Mouse (Mus musculus) neural tube, embryonic 11.5 days (tissue): ENCODE results near the gene Slc27a5. TPM values are rescaled to one million over a fixed set of nuclear protein-coding genes. Genes with fewer than 3 reads are reported as not detected.

ENCODE experiments used
- ATAC-seq: fragments of 200-750 bp; cut with Nextera tagmentation; 2 replicates; pipeline ENCODE4 v1.8.0; 2017; ENCODE audit warnings: moderate number of reproducible peaks, mild to moderate bottlenecking, moderate TSS enrichment, moderate library complexity; ENCODE audit not compliant: insufficient read depth, low FRiP score, low TSS enrichment
- DNase-seq: peaks from one replicate; pipeline ENCODE4 v3.0.0-alpha.2; 2015; ENCODE audit warnings: low spot score
- H3K27ac ChIP-seq: fragments of 300-500 bp; sonication (generic); 2 replicates; pipeline ENCODE4 v1.5.1; 2014; ENCODE audit warnings: low read depth, mild to moderate bottlenecking, low read length
- H3K27me3 ChIP-seq: fragments of 300-500 bp; sonication (generic); 2 replicates; pipeline ENCODE4 v1.6.1; 2014; ENCODE audit warnings: mild to moderate bottlenecking, low read length, mixed read lengths; ENCODE audit not compliant: control insufficient read depth, insufficient read depth
- H3K36me3 ChIP-seq: fragments of 300-500 bp; sonication (generic); 2 replicates; pipeline ENCODE4 v1.6.1; 2014; ENCODE audit warnings: mild to moderate bottlenecking, low read length, moderate library complexity, mixed read lengths; ENCODE audit not compliant: control insufficient read depth, insufficient read depth
- H3K4me1 ChIP-seq: fragments of 300-500 bp; sonication (generic); 2 replicates; pipeline ENCODE4 v1.6.1; 2014; ENCODE audit warnings: low read length, mixed read lengths; ENCODE audit not compliant: control insufficient read depth, insufficient read depth
- H3K4me2 ChIP-seq: fragments of 300-500 bp; sonication (generic); 2 replicates; pipeline ENCODE4 v1.6.1; 2014; ENCODE audit warnings: low read depth, mild to moderate bottlenecking, moderate library complexity
- H3K4me3 ChIP-seq: fragments of 300-500 bp; sonication (generic); 2 replicates; pipeline ENCODE4 v1.5.1; 2014; ENCODE audit warnings: low read depth, low read length
- H3K9ac ChIP-seq: fragments of 300-500 bp; sonication (generic); 2 replicates; pipeline ENCODE4 v1.6.1; 2014; ENCODE audit warnings: mild to moderate bottlenecking, low read length
- H3K9me3 ChIP-seq: fragments of 300-500 bp; sonication (generic); 2 replicates; pipeline ENCODE4 v1.6.1; 2016; ENCODE audit warnings: low read length; ENCODE audit not compliant: control insufficient read depth
- WGBS: fragments of 180-500 bp; shearing (Covaris S2); extraction: QIAGEN DNeasy Blood & Tissue Kit; methylation state at CpG from one replicate; pipeline ENCODE4 v1.1.7; 2014; 5-methylcytosine and 5-hydroxymethylcytosine counted together
- polyA plus RNA-seq: library from polyadenylated mRNA; unstranded; fragments of >200 nt; fragmentation: Nextera tagmentation; extraction: Ambion mirVana; gene quantifications from 2 replicates; pipeline ENCODE4 v1.2.1, GENCODE M21; 2014

Gene Slc27a5
- polyA plus RNA-seq, 1 experiment from 2014 or later = not detected

- peak within 1 kb of the TSS; percentile 79 for H3K9ac ChIP-seq
- ATAC-seq (peak; percentile 94), DNase-seq (peak; percentile 85)
- H3K4me1 ChIP-seq = peaks cover 19% of the 10 kb centered on the region
- WGBS = under 1% methylated on average over 23 of the region's 23 CpGs
- H3K4me3 ChIP-seq = peak within 1 kb of the TSS; percentile 70
- H3K9me3 ChIP-seq = no peaks in the 10 kb centered on the region
- peaks cover 1% of the 10 kb centered on the region for H3K36me3 ChIP-seq
- H3K27me3 ChIP-seq = no peaks in the 10 kb centered on the region
- peak within 1 kb of the TSS; percentile 69 for H3K27ac ChIP-seq
- peak within 1 kb of the TSS; percentile 96 for H3K4me2 ChIP-seq
These were observed 32.3 kb downstream of the Slc27a5 start, which contains the start of gene Zfp324 for GRCm38 (mm10) chr7:12965678-12966091. Gene Zfp324 (plus strand): TSS chr7:12965838.

GRCm38 (mm10) chr7:12961511-12962141 lies 36.4 kb downstream of the Slc27a5 start:
- H3K27me3 ChIP-seq = no peaks in the 10 kb centered on the region
- H3K36me3 ChIP-seq = no peaks in the 10 kb centered on the region
- no peaks in the 10 kb centered on the region for H3K9me3 ChIP-seq
- DNase-seq (peak; percentile 76), ATAC-seq (peak; percentile 77)
- H3K4me2 ChIP-seq = peak overlapping the region; percentile 66
- peaks cover 12% of the 10 kb centered on the region for H3K4me1 ChIP-seq
- H3K9ac ChIP-seq = peak overlapping the region; percentile 61
- H3K4me3 ChIP-seq = peak overlapping the region; percentile 47
- 4% methylated on average over 29 of the region's 29 CpGs for WGBS
- peak overlapping the region; percentile 42; the same call in 1 of the 2 replicates for H3K27ac ChIP-seq

GRCm38 (mm10) chr7:12959718-12960117 lies 38.3 kb downstream of the Slc27a5 start:
- Histone ChIP-seq H3K36me3 (no peaks in the 10 kb centered on the region), H3K27me3 (no peaks in the 10 kb centered on the region), H3K4me2 (no peak overlapping the region), H3K4me3 (no peak overlapping the region), H3K4me1 (0 out of 2 replicates have a peak, but pooled peaks cover 5% of the 10 kb centered on the region), H3K9ac (no peak overlapping the region), H3K9me3 (no peaks in the 10 kb centered on the region), H3K27ac (no peak overlapping the region)
- no peak for DNase-seq
- 19% methylated on average over 4 of the region's 4 CpGs for WGBS
- ATAC-seq = no peak

- no peak overlapping the region for H3K4me3 ChIP-seq
- no peak overlapping the region for H3K27ac ChIP-seq
- 80% methylated on average over 4 of the region's 4 CpGs for WGBS
- ATAC-seq (no peak), DNase-seq (no peak)
- no peak overlapping the region for H3K9ac ChIP-seq
- no peaks in the 10 kb centered on the region for H3K36me3 ChIP-seq
- 0 out of 2 replicates have a peak, but pooled peaks cover 5% of the 10 kb centered on the region for H3K4me1 ChIP-seq
- H3K9me3 ChIP-seq = no peaks in the 10 kb centered on the region
- no peaks in the 10 kb centered on the region for H3K27me3 ChIP-seq
- no peak overlapping the region for H3K4me2 ChIP-seq
These were observed 39.0 kb downstream of the Slc27a5 start for GRCm38 (mm10) chr7:12958948-12959347.

GRCm38 (mm10) chr7:12957511-12957910 lies 40.5 kb downstream of the Slc27a5 start:
- ATAC-seq = no peak
- Histone ChIP-seq H3K4me2 (no peak overlapping the region), H3K36me3 (no peaks in the 10 kb centered on the region), H3K27ac (no peak overlapping the region), H3K9ac (no peak overlapping the region), H3K9me3 (no peaks in the 10 kb centered on the region), H3K4me3 (no peak overlapping the region), H3K27me3 (no peaks in the 10 kb centered on the region), H3K4me1 (0 out of 2 replicates have a peak, but pooled peaks cover 5% of the 10 kb centered on the region)
- DNase-seq = no peak
- 80% methylated on average over 5 of the region's 5 CpGs for WGBS

- Histone ChIP-seq H3K27ac (no peak overlapping the region), H3K4me1 (no peaks in the 10 kb centered on the region), H3K4me3 (no peak overlapping the region), H3K9ac (no peak overlapping the region), H3K9me3 (no peaks in the 10 kb centered on the region), H3K4me2 (no peak overlapping the region), H3K27me3 (no peaks in the 10 kb centered on the region), H3K36me3 (no peaks in the 10 kb centered on the region)
- DNase-seq (no peak), ATAC-seq (no peak)
- WGBS = 64% methylated on average over 3 of the region's 3 CpGs
These were observed 43.1 kb downstream of the Slc27a5 start for GRCm38 (mm10) chr7:12954896-12955295.

GRCm38 (mm10) chr7:12949872-12950229 lies 48.1 kb downstream of the Slc27a5 start:
- WGBS = 7% methylated on average over 16 of the region's 16 CpGs
- H3K4me2 ChIP-seq = peak overlapping the region; percentile 77
- ATAC-seq (no peak; the same call in 1 of the 2 replicates), DNase-seq (no peak)
- H3K36me3 ChIP-seq = no peaks in the 10 kb centered on the region
- H3K4me3 ChIP-seq = peak overlapping the region; percentile 41
- no peaks in the 10 kb centered on the region for H3K4me1 ChIP-seq
- peak overlapping the region; percentile 81 for H3K27ac ChIP-seq
- no peaks in the 10 kb centered on the region for H3K9me3 ChIP-seq
- peak overlapping the region; percentile 61 for H3K9ac ChIP-seq
- no peaks in the 10 kb centered on the region for H3K27me3 ChIP-seq

- Histone ChIP-seq H3K4me2 (peak overlapping the region; percentile 77), H3K9ac (peak overlapping the region; percentile 75), H3K4me3 (peak overlapping the region; percentile 41), H3K27ac (peak overlapping the region; percentile 81), H3K27me3 (no peaks in the 10 kb centered on the region), H3K9me3 (no peaks in the 10 kb centered on the region), H3K36me3 (no peaks in the 10 kb centered on the region), H3K4me1 (no peaks in the 10 kb centered on the region)
- DNase-seq (peak; percentile 95), ATAC-seq (peak; percentile 96)
- 9% methylated on average over 35 of the region's 35 CpGs for WGBS
These were observed 48.7 kb downstream of the Slc27a5 start for GRCm38 (mm10) chr7:12949032-12949871.
